Mouse (Mus musculus): ENCODE data around the gene P2ry2. TPM values are rescaled to one million over a fixed set of nuclear protein-coding genes. Genes with fewer than 3 reads are reported as not detected.

P2ry2 gene
- polyA plus RNA-seq, 1 experiment from 2014 or later, result 4.2 TPM

DNA sequence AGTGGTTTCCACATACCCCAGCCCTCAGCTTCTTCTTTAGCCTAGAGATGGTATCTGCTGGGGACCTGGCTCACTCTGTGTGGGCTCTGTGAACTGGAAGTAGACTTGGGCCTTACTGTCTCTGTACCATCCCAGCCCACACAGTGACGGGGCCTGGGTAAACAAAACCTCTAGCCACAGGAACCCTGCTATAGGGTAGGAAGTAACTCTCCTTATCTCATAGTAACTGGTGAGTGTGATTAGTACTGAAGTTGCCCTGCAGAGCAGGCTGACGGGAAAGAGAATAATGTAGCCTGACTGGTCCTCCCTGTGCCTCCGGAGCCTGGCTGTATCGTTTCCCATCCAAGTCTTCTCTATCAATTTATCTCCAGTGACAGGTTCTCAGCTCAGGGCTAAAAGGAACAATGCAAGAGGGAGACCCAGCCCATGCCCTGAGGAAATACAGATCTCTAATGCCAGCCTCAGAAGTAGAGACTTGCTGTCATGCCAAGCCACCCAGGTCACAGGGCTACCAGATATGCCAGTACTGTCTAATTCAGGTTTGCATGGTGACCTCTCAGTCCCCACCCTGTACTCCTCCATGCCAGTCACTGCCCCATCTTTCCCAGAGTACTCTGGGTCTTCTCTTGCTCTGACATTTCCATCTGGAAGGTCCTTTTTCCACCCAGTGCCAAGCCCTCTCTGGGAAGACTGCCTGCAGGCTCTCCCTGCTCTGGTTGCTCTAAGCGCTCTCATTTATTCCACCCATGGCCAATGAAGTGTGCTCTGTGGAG, 29.5 kb upstream of the P2ry2 start:
- no peaks in the 10 kb centered on the region for H3K9me3 ChIP-seq (replicated peaks; ENCODE audit: low read length)
- DNase-seq (ENCODE audit: low spot score) (no peak), ATAC-seq (replicated peaks; ENCODE audit: low FRiP score, low read depth) (no peak)
- H3K36me3 ChIP-seq (ENCODE audit: insufficient read depth, low read length), result no peaks in the 10 kb centered on the region
- WGBS, result 37% methylated on average over 5 of the region's 5 CpGs
- no peak overlapping the region for H3K4me2 ChIP-seq (ENCODE audit: low read length)
- H3K27me3 ChIP-seq (ENCODE audit: insufficient read depth, low read length), result no peaks in the 10 kb centered on the region
- peaks cover 6% of the 10 kb centered on the region; the same call in 1 of the 2 replicates for H3K4me1 ChIP-seq (replicated peaks; ENCODE audit: insufficient read depth, low read length)
- H3K27ac ChIP-seq, result no peak overlapping the region
- no peak overlapping the region for H3K4me3 ChIP-seq (replicated peaks; ENCODE audit: low read depth, low read length)
- no peak overlapping the region for H3K9ac ChIP-seq (ENCODE audit: low read depth, low read length)
- no peak for TF ChIP-seq CTCF (IDR thresholded peaks at IDR 0.05; ENCODE audit: low read depth)

- Histone ChIP-seq H3K27ac (no peak overlapping the region), H3K4me3 (replicated peaks; ENCODE audit: low read depth, low read length) (no peak overlapping the region), H3K4me1 (replicated peaks; ENCODE audit: insufficient read depth, low read length) (peaks cover 6% of the 10 kb centered on the region; the same call in 1 of the 2 replicates), H3K4me2 (ENCODE audit: low read length) (no peak overlapping the region), H3K9ac (ENCODE audit: low read depth, low read length) (no peak overlapping the region), H3K27me3 (ENCODE audit: insufficient read depth, low read length) (no peaks in the 10 kb centered on the region), H3K36me3 (ENCODE audit: insufficient read depth, low read length) (no peaks in the 10 kb centered on the region), H3K9me3 (replicated peaks; ENCODE audit: low read length) (no peaks in the 10 kb centered on the region)
- DNase-seq (ENCODE audit: low spot score) (no peak), ATAC-seq (replicated peaks; ENCODE audit: low FRiP score, low read depth) (no peak)
- no peak for TF ChIP-seq CTCF (IDR thresholded peaks at IDR 0.05; ENCODE audit: low read depth)
- 45% methylated on average over 2 of the region's 2 CpGs for WGBS
These were observed 28.9 kb upstream of the P2ry2 start for GRCm38 (mm10) chr7:101041544-101041943.

GRCm38 (mm10) chr7:101033371-101033770, 20.7 kb upstream of the P2ry2 start:
- H3K9me3 ChIP-seq (replicated peaks; ENCODE audit: low read length), result no peaks in the 10 kb centered on the region
- H3K9ac ChIP-seq (ENCODE audit: low read depth, low read length), result no peak overlapping the region
- no peak overlapping the region for H3K27ac ChIP-seq
- H3K36me3 ChIP-seq (ENCODE audit: insufficient read depth, low read length), result no peaks in the 10 kb centered on the region
- H3K4me1 ChIP-seq (replicated peaks; ENCODE audit: insufficient read depth, low read length), result no peaks in the 10 kb centered on the region
- no peak for ATAC-seq (replicated peaks; ENCODE audit: low FRiP score, low read depth)
- TF ChIP-seq CTCF (IDR thresholded peaks at IDR 0.05; ENCODE audit: low read depth), result no peak
- H3K4me2 ChIP-seq (ENCODE audit: low read length), result no peak overlapping the region
- DNase-seq (ENCODE audit: low spot score), result no peak
- WGBS, result 81% methylated on average over 2 of the region's 2 CpGs
- no peak overlapping the region for H3K4me3 ChIP-seq (replicated peaks; ENCODE audit: low read depth, low read length)
- H3K27me3 ChIP-seq (ENCODE audit: insufficient read depth, low read length), result no peaks in the 10 kb centered on the region

DNA sequence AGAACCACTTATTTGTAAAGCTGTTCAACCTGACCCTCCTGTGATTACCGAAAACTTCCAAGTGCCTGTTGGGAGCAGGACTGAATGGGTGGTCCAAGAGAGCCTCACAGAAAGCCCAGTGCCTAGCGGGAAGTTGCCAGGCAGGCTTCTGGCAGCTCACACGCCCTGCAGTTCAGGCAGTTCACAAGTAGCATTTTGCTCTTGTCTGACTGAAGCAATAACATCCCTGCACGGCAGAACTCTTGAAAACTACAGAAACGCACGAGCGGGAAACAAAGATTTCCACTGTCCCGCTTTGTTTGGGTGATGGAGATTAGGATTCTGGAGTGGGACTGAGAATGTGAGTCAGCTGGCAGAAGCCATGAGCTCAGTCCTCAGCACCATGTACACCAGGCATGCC, 18.6 kb upstream of the P2ry2 start:
- H3K9me3 ChIP-seq (replicated peaks; ENCODE audit: low read length), result no peaks in the 10 kb centered on the region
- no peak for DNase-seq (ENCODE audit: low spot score)
- no peaks in the 10 kb centered on the region for H3K4me1 ChIP-seq (replicated peaks; ENCODE audit: insufficient read depth, low read length)
- no peak overlapping the region for H3K27ac ChIP-seq
- no peak overlapping the region for H3K4me2 ChIP-seq (ENCODE audit: low read length)
- no peaks in the 10 kb centered on the region for H3K36me3 ChIP-seq (ENCODE audit: insufficient read depth, low read length)
- H3K27me3 ChIP-seq (ENCODE audit: insufficient read depth, low read length), result no peaks in the 10 kb centered on the region
- H3K9ac ChIP-seq (ENCODE audit: low read depth, low read length), result no peak overlapping the region
- 57% methylated on average over 8 of the region's 8 CpGs for WGBS
- no peak for ATAC-seq (replicated peaks; ENCODE audit: low FRiP score, low read depth)
- no peak overlapping the region for H3K4me3 ChIP-seq (replicated peaks; ENCODE audit: low read depth, low read length)
- TF ChIP-seq CTCF (IDR thresholded peaks at IDR 0.05; ENCODE audit: low read depth), result no peak

DNA sequence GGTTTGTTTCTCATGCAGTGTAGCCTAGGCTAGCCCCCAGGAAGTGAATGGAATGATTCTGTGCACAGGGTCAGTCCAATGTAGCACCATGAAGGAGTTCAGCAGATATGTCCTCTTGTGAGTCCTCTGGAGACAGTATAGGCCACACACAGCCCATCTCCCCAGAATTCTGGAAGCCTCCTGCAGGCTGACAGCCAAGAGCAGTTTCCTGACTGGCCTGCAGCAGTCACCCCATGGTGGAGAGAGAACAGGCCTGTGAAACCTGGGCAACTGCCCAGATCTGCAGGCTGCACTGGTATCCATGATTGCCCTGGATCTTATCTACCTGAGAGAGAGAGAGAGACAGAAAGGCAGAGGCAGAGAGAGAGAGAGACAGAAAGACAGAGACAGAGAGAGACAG, 18.1 kb upstream of the P2ry2 start:
- no peak for DNase-seq (ENCODE audit: low spot score)
- no peak overlapping the region for H3K4me2 ChIP-seq (ENCODE audit: low read length)
- H3K27me3 ChIP-seq (ENCODE audit: insufficient read depth, low read length), result no peaks in the 10 kb centered on the region
- H3K27ac ChIP-seq, result no peak overlapping the region
- H3K4me3 ChIP-seq (replicated peaks; ENCODE audit: low read depth, low read length), result no peak overlapping the region
- no peaks in the 10 kb centered on the region for H3K36me3 ChIP-seq (ENCODE audit: insufficient read depth, low read length)
- H3K9ac ChIP-seq (ENCODE audit: low read depth, low read length), result no peak overlapping the region
- no peaks in the 10 kb centered on the region for H3K4me1 ChIP-seq (replicated peaks; ENCODE audit: insufficient read depth, low read length)
- H3K9me3 ChIP-seq (replicated peaks; ENCODE audit: low read length), result no peaks in the 10 kb centered on the region
- TF ChIP-seq CTCF (IDR thresholded peaks at IDR 0.05; ENCODE audit: low read depth), result no peak
- ATAC-seq (replicated peaks; ENCODE audit: low FRiP score, low read depth), result no peak

GRCm38 (mm10) chr7:101029446-101029845, 16.8 kb upstream of the P2ry2 start:
- Histone ChIP-seq H3K27ac (no peak overlapping the region), H3K4me1 (replicated peaks; ENCODE audit: insufficient read depth, low read length) (no peaks in the 10 kb centered on the region), H3K4me2 (ENCODE audit: low read length) (no peak overlapping the region), H3K9me3 (replicated peaks; ENCODE audit: low read length) (no peaks in the 10 kb centered on the region), H3K9ac (ENCODE audit: low read depth, low read length) (no peak overlapping the region), H3K27me3 (ENCODE audit: insufficient read depth, low read length) (no peaks in the 10 kb centered on the region), H3K4me3 (replicated peaks; ENCODE audit: low read depth, low read length) (no peak overlapping the region), H3K36me3 (ENCODE audit: insufficient read depth, low read length) (no peaks in the 10 kb centered on the region)
- 45% methylated on average over 6 of the region's 6 CpGs for WGBS
- no peak for ATAC-seq (replicated peaks; ENCODE audit: low FRiP score, low read depth)
- DNase-seq (ENCODE audit: low spot score), result no peak
- no peak for TF ChIP-seq CTCF (IDR thresholded peaks at IDR 0.05; ENCODE audit: low read depth)

DNA sequence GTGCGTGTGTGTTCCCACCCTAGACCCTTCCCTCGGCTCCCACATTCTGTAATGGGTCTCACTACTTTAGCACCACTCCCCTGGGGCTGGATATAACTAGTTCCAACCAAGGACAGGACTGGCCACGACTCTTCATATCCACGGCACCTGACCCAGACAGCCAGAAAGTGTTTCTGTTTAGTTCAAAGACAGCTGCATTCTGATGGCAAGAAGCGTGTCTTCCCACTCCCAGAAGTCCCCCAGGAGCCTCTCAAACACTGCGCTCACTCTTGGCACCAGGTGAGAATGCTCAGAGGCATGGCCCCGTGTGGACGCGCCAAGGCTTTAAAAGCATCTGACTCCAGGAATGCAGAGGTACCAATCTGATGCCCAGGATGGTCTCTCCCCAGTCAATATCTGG, 16.3 kb upstream of the P2ry2 start:
- Histone ChIP-seq H3K9me3 (replicated peaks; ENCODE audit: low read length) (no peaks in the 10 kb centered on the region), H3K36me3 (ENCODE audit: insufficient read depth, low read length) (no peaks in the 10 kb centered on the region), H3K9ac (ENCODE audit: low read depth, low read length) (no peak overlapping the region), H3K4me3 (replicated peaks; ENCODE audit: low read depth, low read length) (no peak overlapping the region), H3K27ac (no peak overlapping the region), H3K4me1 (replicated peaks; ENCODE audit: insufficient read depth, low read length) (no peaks in the 10 kb centered on the region), H3K27me3 (ENCODE audit: insufficient read depth, low read length) (no peaks in the 10 kb centered on the region), H3K4me2 (ENCODE audit: low read length) (no peak overlapping the region)
- TF ChIP-seq CTCF (IDR thresholded peaks at IDR 0.05; ENCODE audit: low read depth), result no peak
- WGBS, result 89% methylated on average over 9 of the region's 9 CpGs
- ATAC-seq (replicated peaks; ENCODE audit: low FRiP score, low read depth) (no peak), DNase-seq (ENCODE audit: low spot score) (no peak)

Measured in kidney, postnatal 0 days (tissue).